Mouse (Mus musculus): Measurements from ENCODE around the gene Slc13a5.

Slc13a5 gene

DNA sequence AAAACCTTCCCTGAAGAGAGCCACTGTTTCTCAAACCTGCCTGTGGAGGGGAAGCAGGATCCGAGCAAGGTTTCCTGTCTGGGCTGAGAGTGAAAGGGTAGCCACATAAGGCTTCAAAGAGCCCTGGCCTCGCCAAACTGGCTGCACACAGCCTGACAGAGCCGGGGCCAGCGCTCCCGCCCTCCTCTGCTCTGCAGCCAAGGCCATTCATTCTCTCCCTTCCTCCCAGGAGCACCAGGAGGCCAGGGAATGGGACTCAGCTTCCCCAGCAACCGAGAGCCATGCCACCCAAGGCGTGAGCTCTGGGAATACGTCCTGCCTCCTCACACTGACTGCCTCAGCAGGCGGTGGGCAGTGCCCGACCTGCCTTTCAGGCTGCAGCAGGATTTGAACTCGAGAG lies 1.5 kb downstream of the Slc13a5 start:
- DNase-seq (ENCODE audit: low spot score): no peak

DNA sequence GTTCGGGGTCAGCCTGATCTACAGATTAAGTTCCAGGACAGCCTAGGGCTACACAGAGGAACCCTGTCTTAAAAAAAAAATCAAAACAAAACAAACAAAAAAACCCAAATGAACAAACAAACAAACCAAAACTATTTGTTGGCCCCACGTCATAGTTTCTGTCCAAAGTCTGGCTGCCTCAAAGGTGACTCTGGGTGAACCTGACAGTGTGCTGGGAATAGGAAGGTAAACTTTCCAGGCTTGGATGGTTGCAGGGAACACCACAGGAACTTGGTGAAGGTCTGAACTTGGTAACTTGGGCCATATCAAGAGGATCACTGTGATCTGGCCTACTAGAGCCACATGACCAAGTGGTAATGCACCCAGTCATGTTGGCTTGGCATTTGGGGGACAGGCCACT lies 10.6 kb downstream of the Slc13a5 start:
- no peak for DNase-seq (ENCODE audit: low spot score)

DNA sequence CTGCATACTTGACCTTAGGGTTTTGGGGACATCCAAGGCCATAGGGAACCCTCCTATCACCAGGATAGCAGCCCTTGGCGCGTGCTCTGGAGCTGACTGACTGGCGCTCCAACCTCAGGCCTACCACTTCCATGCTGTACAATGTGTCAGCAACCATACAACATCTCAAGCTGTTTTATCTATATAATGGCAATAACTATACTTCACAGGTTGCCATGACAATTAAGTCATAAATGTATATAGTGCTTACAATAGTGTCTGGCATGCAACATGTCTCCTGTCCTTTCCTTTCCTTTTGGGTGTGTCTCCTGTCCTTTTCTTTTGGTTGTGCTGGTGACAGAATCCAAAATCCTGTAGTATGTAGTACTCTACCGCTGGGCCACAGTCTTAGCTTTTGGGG lies 11.4 kb downstream of the Slc13a5 start:
- DNase-seq (ENCODE audit: low spot score): no peak

DNA sequence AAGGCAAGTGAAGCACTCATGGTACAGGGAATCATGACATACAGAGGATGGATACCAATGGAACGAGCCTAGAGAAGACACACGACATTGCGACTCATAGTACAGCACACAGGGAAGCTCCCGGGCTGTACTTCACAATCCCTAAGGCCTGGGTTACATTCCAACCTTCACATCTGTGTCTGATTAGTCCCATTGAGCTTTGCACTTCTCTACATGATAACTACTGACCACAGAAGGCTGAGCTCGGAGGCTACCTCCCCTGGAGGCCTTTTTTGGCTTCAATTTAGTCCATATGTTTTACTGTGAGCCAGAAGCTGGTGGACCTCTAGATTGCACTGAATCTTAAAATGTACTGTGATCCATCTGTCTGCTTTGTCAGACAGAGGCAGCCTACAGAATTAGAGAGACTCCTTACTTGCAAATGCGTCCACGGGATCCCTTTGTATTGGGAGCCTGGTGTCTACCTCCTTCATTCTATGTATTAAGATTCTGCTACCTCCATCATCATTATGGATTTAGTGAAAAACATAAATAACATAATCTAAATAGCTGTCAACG lies 21.7 kb downstream of the Slc13a5 start:
- no peak for DNase-seq (ENCODE audit: low spot score)

DNA sequence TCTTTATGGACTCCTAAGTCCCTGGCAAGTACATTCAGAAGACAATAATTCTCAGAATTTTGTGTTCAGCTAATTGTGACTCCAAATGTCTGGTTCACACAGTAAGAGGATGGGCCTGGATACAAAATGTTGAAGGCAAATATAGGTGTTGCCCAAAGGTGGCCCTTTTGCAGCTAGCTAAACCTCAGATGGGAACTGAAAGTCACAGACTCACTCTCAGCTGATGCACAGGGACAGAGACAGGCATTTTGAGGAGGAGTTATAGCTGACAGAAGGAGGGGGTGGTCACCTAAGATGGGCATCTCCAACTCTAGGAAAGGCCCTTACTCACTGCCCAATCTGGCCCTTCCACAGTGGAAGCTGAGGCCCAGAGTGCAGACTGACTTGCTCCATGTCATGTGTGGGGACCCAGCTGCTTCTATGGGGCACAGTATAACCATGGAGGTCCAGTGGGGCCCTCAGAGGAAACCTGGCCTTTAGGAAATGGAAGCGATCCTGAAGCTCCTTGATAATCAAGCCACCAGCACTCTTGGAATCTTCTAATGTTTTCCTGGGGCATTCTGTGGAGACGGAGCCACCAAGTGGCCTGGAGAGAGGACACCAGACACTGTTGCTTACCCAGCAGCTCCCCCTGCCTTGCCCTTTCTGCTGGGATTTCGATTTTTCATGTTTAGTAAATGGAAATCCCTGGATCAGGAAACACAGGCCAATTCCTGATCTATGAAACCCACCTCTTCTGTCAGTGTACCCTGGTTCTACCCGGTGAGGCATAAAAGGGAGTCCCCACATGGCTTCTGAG lies 26.8 kb downstream of the Slc13a5 start:
- DNase-seq (ENCODE audit: low spot score): no peak

DNA sequence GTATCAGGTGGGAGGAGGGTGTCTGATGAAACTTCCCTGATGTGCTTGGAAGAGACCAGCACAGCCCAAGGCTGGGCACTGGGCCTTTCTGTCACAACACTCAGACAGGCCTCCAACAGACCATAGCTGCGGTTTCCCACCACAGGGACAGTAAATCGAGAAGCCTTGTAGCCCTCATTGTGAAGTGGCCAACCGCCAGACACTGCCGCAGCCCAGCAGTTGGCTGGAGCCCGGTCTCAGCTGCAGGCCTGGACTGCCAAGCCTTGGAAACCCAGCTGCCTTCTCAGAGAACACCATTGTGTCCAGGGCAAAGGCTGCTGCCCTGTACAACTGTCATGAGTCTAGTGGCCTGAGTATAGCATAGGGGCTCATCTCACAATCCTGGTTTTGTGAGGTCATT lies 33.0 kb downstream of the Slc13a5 start:
- peak; percentile 29 for DNase-seq (ENCODE audit: low spot score)

DNA sequence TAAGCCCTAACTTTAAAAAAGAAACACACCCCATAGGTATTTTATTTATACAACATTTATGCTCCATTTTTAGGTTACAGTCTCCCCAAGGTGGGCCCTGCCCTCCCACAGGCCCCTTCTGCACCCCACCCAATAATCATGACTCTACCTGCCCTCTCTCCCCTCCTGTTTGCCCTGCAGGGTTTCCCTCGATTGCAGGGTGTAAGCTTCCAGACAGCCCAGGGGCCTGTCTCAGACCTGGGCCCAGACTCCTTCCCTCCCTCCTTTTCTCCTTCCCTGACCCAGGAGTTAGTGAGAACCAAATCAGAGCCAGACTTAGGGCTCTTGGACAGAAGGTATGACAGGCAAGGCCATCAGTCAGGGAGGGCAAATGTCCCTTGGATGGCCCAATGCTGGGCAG lies 34.0 kb downstream of the Slc13a5 start:
- no peak for DNase-seq (ENCODE audit: low spot score)

DNA sequence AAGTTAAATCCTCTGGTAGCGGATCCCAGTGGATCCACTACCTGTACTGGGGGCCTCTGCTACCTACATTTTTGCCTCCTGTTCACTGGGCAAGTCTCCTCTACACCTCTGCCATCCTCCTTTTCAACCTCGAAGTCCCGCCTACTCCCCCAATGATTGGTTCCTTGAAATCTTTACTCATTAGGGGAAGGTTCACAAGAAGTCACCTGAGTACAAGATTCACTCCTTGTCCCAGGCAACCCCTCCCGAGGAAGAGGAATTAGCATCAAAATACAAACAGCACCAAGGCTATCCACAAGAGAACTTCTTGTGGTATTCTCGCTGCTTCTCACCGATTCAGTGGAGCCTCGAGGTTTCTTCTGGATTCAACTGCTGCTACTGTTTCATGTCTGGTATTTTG lies 35.0 kb downstream of the Slc13a5 start:
- DNase-seq (ENCODE audit: low spot score): no peak

DNA sequence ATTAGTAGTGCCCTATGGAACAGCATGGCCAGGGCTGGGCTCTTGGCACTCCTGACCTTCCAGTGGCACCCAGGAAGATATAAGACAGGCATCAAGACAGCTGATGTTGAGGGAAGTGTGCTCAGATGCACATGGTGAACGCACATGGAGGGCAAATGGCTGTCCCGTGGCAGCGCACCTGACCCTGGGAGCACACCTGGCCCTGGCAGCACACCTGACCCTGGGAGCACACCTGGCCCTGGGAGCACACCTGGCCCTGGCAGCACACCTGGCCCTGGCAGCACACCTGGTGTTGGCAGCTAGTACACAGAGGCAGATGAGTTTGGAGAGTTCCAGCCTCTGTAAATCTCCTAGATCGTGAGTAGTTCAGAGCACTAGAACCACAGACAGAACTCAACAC lies 38.5 kb downstream of the Slc13a5 start:
- DNase-seq (ENCODE audit: low spot score): no peak

DNA sequence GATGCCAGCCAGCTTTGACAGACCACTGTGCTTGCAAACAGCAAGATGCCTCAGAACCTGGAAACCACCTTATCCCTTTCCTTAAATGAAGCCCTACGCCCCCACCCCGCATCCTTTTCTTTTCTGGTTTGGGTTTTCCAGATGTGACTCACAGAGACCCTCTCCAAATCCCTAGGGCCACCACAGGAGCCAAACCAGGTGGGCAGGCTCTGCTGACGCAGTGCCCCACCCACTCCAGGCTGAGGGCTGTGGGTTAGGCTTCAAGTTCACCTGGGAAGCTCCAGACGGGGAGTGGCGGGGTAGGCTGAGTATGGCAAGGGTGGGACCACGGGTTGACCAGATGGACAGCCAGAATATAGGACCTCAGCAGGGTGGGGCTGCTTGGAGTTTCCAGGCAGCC lies 40.1 kb downstream of the Slc13a5 start:
- DNase-seq (ENCODE audit: low spot score): no peak

DNA sequence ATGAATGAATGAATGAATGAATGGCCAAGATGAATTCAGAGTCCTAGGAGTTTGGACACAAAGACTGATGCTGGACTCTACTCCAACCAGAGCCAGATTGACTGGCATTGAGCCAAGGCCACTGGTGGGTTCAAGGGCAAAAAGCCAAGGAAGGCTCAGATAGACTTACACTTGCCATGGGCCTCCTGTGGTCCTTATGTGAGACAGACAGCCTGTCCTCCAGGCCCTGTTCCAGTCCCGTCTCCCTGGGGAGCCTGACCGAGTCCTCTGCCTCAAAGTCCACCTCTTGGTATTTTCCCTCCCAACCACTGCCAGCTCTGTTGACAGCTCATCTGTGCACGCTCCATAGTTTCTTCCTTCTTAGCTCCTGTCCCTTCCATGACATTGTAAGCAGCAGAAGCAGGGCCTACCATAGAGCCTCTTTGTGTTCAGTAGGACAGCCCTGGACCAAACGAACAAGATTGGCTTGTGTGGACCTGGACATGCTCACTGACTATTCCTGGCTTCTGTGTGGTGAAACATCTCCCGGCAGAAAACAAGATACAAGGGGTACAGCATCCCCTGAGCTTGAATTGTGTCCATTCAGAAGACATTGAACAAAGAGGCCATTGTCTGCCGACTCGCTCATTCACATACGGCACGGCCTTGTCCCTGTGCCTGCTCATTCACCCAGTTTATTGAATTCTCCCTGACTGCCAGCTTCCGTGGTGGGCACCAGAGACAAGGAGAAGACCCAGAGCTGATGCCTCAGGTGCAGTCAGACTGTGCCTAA lies 40.8 kb downstream of the Slc13a5 start:
- DNase-seq (ENCODE audit: low spot score): no peak

DNA sequence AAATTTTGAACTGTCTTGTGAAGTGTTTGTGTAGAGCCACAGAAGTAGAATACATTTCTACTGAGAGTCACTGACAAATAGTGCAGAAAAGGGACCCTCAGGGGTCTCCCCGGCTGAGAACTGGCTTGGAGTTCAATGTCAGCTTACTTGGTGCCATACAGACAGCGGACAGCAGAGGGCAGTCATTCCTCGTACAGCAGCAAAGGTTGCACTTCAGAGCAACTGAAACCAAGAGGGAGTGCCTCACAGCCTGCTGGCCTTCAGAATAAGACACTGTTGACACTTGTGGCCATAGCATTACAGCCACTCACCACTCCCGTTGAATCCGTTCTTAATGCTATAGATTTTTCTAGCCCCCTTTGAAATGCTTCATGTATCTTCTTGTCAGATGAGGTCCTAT lies 42.2 kb downstream of the Slc13a5 start:
- DNase-seq (ENCODE audit: low spot score): peak; percentile 77

DNA sequence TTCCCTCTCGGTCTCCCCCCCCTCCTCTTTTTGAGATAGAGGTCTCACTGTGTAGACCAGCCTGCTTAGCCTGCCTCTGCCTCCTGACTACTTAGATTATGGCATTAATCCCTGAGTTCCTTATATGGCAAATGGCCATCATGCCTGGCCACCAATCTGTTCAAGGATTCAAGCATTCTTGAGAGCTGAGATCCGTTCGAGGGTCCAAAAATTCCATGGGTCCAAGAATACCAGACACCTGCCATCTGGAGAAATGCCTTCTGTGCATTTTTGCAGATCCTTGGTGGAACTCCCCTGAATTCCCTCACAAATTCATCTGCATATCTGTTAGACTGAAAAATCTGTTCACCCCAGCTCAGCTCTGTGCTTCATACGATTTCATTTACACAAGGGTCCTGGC lies 43.6 kb downstream of the Slc13a5 start:
- no peak for DNase-seq (ENCODE audit: low spot score)

DNA sequence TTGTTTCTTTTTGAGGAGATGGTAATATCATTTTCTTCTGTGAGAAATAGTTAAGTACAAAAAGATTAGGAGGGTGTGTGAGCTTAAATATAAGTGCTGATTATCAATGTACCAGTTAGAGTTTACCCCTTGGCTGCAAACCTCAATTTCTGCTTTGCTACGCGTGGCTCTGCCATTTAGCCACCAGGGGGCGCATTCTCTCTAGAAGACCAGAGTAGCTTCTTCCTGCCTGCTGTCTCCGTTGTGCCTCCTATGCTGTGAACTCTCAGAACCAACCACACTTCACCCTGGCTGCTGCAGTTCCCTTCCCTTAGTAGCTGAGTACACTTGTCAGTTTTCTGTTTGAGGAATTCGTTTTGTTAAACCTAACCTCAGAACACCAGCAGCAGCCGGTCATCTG lies 45.7 kb downstream of the Slc13a5 start:
- DNase-seq (ENCODE audit: low spot score): peak; percentile 58

DNA sequence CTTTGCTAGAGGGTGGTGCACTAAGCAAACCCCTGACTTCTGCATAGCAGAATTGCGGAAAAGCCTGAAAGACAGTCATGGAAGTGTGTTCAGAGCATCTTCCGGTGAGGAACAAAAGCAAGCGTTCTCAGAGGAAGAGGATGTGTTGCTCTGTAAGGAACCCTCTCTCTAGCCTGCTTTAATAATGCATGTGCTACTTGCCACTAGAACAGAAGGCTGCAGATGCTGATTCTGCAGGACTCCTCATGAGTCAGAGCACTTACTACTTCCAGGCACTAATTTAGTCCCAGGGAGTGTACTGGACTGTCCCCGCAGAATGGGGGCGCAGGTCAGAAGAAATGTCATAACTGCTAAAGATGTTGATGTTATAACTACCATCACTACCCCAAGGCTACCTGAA lies 49.9 kb downstream of the Slc13a5 start:
- no peak for DNase-seq (ENCODE audit: low spot score)

DNA sequence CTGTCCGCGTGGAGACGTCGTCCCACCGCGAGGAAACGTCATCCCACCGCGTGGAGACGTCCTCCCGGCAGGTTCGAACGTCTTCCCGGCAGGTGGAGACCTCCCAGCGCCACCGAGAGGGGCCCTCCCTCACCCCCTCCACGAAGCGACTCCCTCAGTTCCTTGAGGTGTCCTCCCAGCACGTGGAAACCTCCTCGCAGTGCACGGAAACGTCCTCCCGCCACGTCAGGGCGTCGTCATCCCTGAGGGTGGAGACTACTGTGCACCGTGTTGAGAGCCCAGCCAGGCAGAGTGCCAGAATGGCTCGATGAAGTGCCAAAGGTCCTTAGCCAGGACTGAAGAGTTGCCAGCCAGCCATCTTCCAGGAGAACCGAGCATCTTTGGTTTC lies 51.6 kb downstream of the Slc13a5 start, which contains the start of gene Med31:
Med31 (minus strand) TSS at position 183 of the 388 bp plus-strand sequence.
- DNase-seq (ENCODE audit: low spot score): no peak

DNA sequence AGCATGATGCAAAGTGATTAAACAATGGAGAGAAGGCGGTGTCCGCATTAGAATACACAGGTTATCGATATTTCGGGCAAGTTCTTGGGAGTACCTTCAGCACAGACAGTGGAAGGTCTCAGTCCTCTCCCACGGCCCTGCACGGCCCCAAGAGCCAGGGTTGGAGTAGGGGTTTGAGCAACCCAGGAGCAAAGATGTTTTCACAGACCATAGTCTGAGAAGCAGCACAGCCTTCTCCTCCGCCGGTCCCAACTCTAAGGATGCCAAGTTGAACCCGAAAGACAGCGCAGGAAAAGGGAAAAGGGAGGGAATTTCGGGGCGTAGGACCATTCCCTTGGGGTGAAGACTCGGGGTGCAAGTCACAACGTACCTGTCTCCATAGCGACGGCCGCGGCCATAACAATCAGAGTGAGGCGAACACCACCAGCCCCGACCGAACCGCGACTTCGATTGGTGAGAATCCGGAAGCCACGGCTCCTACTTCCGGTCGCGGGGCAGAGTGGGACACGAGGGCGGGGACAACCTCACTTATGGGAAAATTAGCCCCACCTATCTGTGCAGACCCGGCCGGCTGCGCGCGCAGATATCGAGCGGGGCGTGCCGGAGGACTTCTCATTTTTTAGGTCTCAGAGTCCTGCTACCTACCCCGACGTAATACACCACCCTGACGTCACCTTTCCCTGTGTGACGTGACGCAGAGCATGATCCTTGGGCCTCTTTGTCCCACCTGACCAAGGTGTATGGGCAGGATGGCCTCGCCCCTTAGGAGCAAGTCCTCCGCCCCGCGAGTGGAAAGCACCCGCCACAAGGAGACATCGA lies 52.2 kb downstream of the Slc13a5 start:
- DNase-seq (ENCODE audit: low spot score): peak; percentile 88

DNA sequence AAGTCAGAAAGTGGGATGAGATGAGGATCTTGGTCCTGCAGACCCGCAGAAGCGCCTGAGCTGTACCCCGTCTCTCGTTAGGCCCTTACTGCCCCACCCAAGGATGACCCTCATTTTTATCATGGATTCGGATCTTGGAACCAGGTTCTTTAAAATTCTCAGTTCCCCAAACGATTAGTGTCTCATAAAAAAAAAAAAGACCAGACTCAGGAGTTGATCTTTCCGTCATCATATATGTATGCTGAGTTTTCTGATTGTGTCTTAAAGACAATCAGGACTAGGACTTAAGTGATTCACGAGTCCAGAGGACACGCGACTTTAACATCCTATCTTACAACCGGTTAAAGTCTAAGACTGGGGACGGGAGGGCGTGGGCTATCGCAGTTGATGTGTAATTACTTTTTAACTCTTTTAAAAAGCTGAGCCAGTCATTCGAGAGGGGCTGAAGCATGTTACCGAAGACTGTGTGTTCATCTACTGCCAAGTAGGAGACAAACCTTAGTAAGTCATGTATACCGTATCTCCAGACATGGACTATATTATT lies 59.1 kb downstream of the Slc13a5 start:
- no peak for DNase-seq (ENCODE audit: low spot score)

DNA sequence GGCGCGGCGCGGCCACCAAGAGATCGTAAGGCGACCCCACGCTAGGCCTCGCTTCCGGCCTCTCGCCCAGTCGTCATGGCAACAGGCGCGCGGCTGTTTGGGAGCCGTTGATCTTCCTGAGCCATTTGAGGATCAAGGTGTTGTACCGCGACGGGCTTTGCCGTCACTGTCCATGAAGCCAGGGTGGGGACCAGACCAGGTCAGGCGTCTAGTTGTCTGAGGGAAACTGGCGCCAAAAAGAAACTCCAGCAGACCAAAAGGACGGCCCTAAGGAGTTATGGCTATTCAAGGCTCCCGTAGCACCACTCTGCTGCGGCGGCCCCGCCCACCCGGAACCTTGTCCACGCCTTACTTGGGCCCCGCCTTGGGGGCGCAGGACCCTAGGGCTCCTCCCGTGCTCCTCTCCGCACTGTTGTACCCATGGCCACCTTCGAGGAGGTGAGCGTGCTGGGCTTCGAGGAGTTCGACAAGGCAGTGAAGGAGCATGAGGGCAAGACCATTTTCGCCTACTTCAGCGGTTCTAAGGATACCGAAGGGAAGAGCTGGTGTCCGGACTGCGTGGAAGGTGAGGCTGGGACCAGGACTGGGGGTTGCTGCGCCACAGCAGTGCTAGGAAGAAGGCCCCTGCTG lies 59.7 kb downstream of the Slc13a5 start, which contains the start of the genes 4933427D14Rik and Txndc17:
4933427D14Rik (minus strand) TSS at position 256 of the 630 bp plus-strand sequence.
Txndc17 (plus strand) TSS at position 344 of the 630 bp plus-strand sequence.
- peak; percentile 60 for DNase-seq (ENCODE audit: low spot score)

DNA sequence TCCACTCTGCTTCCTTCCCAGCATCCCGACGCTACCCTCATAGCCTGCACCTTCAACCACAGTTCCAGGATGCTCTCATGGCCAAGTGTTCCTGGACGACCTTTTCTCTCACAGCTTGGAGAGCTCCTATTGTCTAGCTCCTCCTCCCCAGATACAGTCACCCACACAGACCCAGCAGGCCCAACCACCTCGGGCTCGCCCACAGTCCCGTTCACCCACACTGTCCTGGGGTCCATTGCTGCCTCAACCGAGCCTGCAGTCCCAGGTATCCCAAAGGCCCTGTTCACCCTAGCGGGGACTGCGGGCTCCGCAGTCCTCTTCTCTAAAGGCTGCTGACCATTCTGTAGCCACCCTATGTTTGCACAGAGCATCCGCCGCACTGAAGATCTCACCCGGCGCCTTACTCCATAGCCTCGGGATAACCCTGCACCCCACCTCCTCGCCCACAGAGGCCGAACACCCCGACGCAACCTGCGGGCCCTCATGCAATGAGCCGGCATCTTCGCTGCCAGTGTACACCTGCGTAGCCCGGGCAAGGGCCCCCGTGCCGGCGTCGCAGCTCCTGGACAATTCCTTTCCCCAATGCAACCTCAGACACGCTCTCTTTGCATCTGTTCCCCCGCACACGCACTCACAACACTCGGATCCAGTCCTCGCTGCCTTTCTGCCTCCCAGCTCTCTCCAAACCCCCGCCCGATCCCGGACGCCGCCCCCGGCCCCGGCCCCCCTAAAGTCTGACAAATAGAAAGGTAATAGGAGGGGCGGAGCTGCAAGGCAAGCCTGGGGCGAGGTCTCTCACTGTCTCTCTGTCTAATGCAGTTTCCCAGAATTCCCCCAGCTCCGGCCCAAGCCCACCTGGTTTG lies 60.5 kb downstream of the Slc13a5 start, which contains the start of gene Gm43951:
Gm43951 (minus strand) TSS at position 500 of the 863 bp plus-strand sequence.
- DNase-seq (ENCODE audit: low spot score): no peak

Measured in layer of hippocampus, adult 9-10 months (tissue).